Mouse (Mus musculus) myocyte (in vitro differentiated cells): ENCODE results near the gene B430306N03Rik.

Source experiments
- MAX ChIP-seq: IDR thresholded peaks from one replicate; pipeline ENCODE4 v1.6.1; 2011; ENCODE audit warnings: low read depth, mild to moderate bottlenecking, control low read depth
- MYOD1 ChIP-seq, 3 experiments: IDR thresholded peaks; one replicate each; pipeline ENCODE4 v1.6.1; 2011; ENCODE audit warnings: control low read depth in 2 of 3, low read depth in 2 of 3, mild to moderate bottlenecking in 2 of 3, moderate library complexity in 1 of 3; ENCODE audit not compliant: insufficient read length in 2 of 3, control insufficient read depth in 1 of 3
- MYOG ChIP-seq, 3 experiments: IDR thresholded peaks; one replicate each; pipeline ENCODE4 v1.6.1; 2011; ENCODE audit warnings: control low read depth in 2 of 3, low read depth in 2 of 3, mild to moderate bottlenecking in 2 of 3; ENCODE audit not compliant: insufficient read length in 2 of 3, control insufficient read depth in 1 of 3, insufficient read depth in 1 of 3
- POLR2A ChIP-seq: IDR thresholded peaks from one replicate; pipeline ENCODE4 v1.6.1; 2011; ENCODE audit warnings: low read depth, mild to moderate bottlenecking, control low read depth, moderate library complexity; ENCODE audit not compliant: insufficient read length
- POLR2AphosphoS2 ChIP-seq: IDR thresholded peaks from one replicate; pipeline ENCODE4 v1.6.1; 2011; ENCODE audit warnings: low read depth, control low read depth; ENCODE audit not compliant: insufficient read length
- SRF ChIP-seq: IDR thresholded peaks from one replicate; pipeline ENCODE4 v1.6.1; 2011; ENCODE audit warnings: low read depth; ENCODE audit not compliant: control insufficient read depth, insufficient read length
- TCF12 ChIP-seq: IDR thresholded peaks from one replicate; pipeline ENCODE4 v1.6.1; 2011; ENCODE audit warnings: mild to moderate bottlenecking, control low read depth; ENCODE audit not compliant: poor library complexity, insufficient read depth, severe bottlenecking
- USF1 ChIP-seq: IDR thresholded peaks from one replicate; pipeline ENCODE4 v1.6.1; 2011; ENCODE audit warnings: low read depth, mild to moderate bottlenecking, control low read depth, moderate library complexity

- no peak for TF ChIP-seq POLR2A
- TF ChIP-seq POLR2AphosphoS2: no peak
- no peak for TF ChIP-seq MYOG (IDR thresholded peaks at IDR 0.05; ENCODE audit: control insufficient read depth in 1 of 3, insufficient read depth in 1 of 3, insufficient read length in 2 of 3, low read depth in 2 of 3)
- TF ChIP-seq USF1: no peak
- no peak for TF ChIP-seq TCF12
- no peak for TF ChIP-seq SRF
- no peak for TF ChIP-seq MYOD1 (IDR thresholded peaks at IDR 0.05; ENCODE audit: control insufficient read depth in 1 of 3, insufficient read length in 2 of 3, low read depth in 2 of 3)
- no peak for TF ChIP-seq MAX
These were observed 50.9 kb downstream of the B430306N03Rik start for GRCm38 (mm10) chr17:48366806-48367205.
